Mouse (Mus musculus) C2C12 (cell line): ENCODE data around the gene Arid2.

Experiments used
- CEBPB ChIP-seq: IDR thresholded peaks from one replicate; pipeline ENCODE4 v1.6.1; 2011; ENCODE audit warnings: low read depth, mild to moderate bottlenecking, control low read depth, moderate library complexity
- CTCF ChIP-seq: IDR thresholded peaks from one replicate; pipeline ENCODE4 v1.5.1; 2011; ENCODE audit not compliant: control insufficient read depth, insufficient read depth, insufficient read length
- FOSL1 ChIP-seq: IDR thresholded peaks from one replicate; pipeline ENCODE4 v1.8.0; 2011; ENCODE audit warnings: mild to moderate bottlenecking, low read length; ENCODE audit not compliant: poor library complexity, insufficient read depth, severe bottlenecking
- MAX ChIP-seq: IDR thresholded peaks from one replicate; pipeline ENCODE4 v1.6.1; 2011; ENCODE audit warnings: mild to moderate bottlenecking, control low read depth
- MYOD1 ChIP-seq: IDR thresholded peaks from one replicate; pipeline ENCODE4 v1.6.1; 2011; ENCODE audit warnings: low read depth; ENCODE audit not compliant: control insufficient read depth, insufficient read length
- MYOG ChIP-seq: IDR thresholded peaks from one replicate; pipeline ENCODE4 v1.6.1; 2011; ENCODE audit not compliant: control insufficient read depth, insufficient read length; ENCODE audit errors: extremely low read depth
- USF1 ChIP-seq: IDR thresholded peaks from one replicate; pipeline ENCODE4 v1.6.1; 2011; ENCODE audit warnings: low read depth, mild to moderate bottlenecking, control low read depth, moderate library complexity

DNA sequence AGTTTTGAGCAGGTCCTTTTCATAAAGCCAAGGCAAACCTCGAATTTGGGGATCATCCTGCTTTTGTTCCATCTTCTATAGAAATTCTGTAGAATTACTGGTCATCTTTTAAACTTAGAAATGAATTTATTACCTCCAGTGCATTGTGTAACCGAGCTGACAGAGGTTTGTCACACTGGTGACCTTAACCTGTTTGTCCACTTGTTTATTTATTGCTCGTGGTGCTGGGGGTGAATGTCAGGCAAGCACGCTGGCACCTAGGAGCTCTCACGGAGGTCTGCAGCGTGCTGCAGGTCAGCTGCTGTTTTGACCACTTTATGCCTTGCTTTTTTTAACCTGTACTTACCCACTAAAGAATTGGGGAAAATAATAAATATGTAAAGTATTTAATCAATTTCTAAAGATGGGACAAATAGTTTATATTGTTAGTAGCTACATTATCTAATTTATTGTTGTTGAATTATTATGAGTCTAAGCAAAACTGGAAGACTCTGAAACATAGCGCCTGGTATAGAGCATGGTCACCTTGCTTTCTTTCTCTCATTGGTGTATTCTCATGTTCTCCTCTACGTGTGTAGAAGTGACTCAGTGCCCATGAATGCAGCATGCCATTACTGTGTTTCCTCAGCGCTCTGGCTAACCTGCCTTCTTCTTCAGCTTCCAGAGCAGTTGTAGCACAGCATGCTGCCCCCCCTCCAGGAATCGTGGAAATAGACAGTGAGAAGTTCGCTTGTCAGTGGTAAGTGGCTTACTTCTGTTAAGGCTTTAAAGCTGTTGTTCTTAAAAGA is 79.1 kb downstream of the Arid2 start:
- no peak for TF ChIP-seq CTCF
- no peak for TF ChIP-seq CEBPB
- TF ChIP-seq USF1: no peak
- TF ChIP-seq MYOD1: no peak
- no peak for TF ChIP-seq MYOG
- no peak for TF ChIP-seq MAX
- TF ChIP-seq FOSL1: no peak
